1 mouse cellular context compared by ENCODE assay signal in genomic region chr12:91579665-91580064, GRCm38 (mm10).
TF ChIP-seq lines count a peak whose summit lies in the region.

No protein-coding gene starts in this region.

TF ChIP-seq in myocyte, 11 proteins besides CTCF, POLR2A, EP300 and RAD21 (continued from another document):
- TF ChIP-seq SRF (IDR thresholded peaks at IDR 0.05; ENCODE audit: control insufficient read depth, insufficient read length, low read depth): no peak
- TF ChIP-seq MAX (IDR thresholded peaks at IDR 0.05; ENCODE audit: low read depth): no peak
- TF ChIP-seq MYOG (IDR thresholded peaks at IDR 0.05; ENCODE audit: control insufficient read depth in 1 of 3, insufficient read depth in 1 of 3, insufficient read length in 2 of 3, low read depth in 2 of 3): no peak
